Mouse (Mus musculus) midbrain, embryonic 16.5 days (tissue): ENCODE results near the gene Pld1. TPM values are rescaled to one million over a fixed set of nuclear protein-coding genes. Genes with fewer than 3 reads are reported as not detected.

Experiments used
- ATAC-seq: fragments of 200-750 bp; cut with Nextera tagmentation; 2 replicates; pipeline ENCODE4 v1.8.0; 2017; ENCODE audit warnings: moderate TSS enrichment
- H3K27ac ChIP-seq: fragments of 300-500 bp; sonication (generic); 2 replicates; pipeline ENCODE4 v1.5.1; 2014; ENCODE audit warnings: mild to moderate bottlenecking, low read length, mixed read lengths
- H3K27me3 ChIP-seq: fragments of 300-500 bp; sonication (generic); 2 replicates; pipeline ENCODE4 v1.6.1; 2014; ENCODE audit warnings: low read depth, low read length, mixed read lengths; ENCODE audit not compliant: control insufficient read depth, insufficient read depth
- H3K36me3 ChIP-seq: fragments of 300-500 bp; sonication (generic); 2 replicates; pipeline ENCODE4 v1.6.1; 2014; ENCODE audit warnings: mild to moderate bottlenecking, low read length, moderate library complexity, mixed read lengths; ENCODE audit not compliant: control insufficient read depth, insufficient read depth
- H3K4me1 ChIP-seq: fragments of 300-500 bp; sonication (generic); 2 replicates; pipeline ENCODE4 v1.6.1; 2014; ENCODE audit warnings: mild to moderate bottlenecking, low read length, mixed read lengths; ENCODE audit not compliant: control insufficient read depth, insufficient read depth
- H3K4me2 ChIP-seq: fragments of 300-500 bp; sonication (generic); 2 replicates; pipeline ENCODE4 v1.6.1; 2014; ENCODE audit warnings: mild to moderate bottlenecking, low read length, mixed read lengths
- H3K4me3 ChIP-seq: fragments of 300-500 bp; sonication (generic); 2 replicates; pipeline ENCODE4 v1.5.1; 2014; ENCODE audit warnings: low read depth, mild to moderate bottlenecking, low read length, moderate library complexity, mixed read lengths
- H3K9ac ChIP-seq: fragments of 300-500 bp; sonication (generic); 2 replicates; pipeline ENCODE4 v1.6.1; 2014; ENCODE audit warnings: low read depth, low read length, mixed read lengths
- H3K9me3 ChIP-seq: fragments of 300-500 bp; sonication (generic); replicated peaks from 2 replicates; pipeline ENCODE4 v1.6.1; 2014; ENCODE audit warnings: mild to moderate bottlenecking, low read length, mixed read lengths; ENCODE audit not compliant: control insufficient read depth, poor library complexity, severe bottlenecking
- WGBS: fragments of 180-500 bp; shearing (Covaris S2); extraction: QIAGEN DNeasy Blood & Tissue Kit; methylation state at CpG from one replicate; pipeline ENCODE4 v1.1.7; 2014; 5-methylcytosine and 5-hydroxymethylcytosine counted together
- polyA plus RNA-seq: library from polyadenylated mRNA; unstranded; fragments of >200 nt; fragmentation: Nextera tagmentation; extraction: Ambion mirVana; gene quantifications from 2 replicates; pipeline ENCODE4 v1.2.1, GENCODE M21; 2015

Pld1 gene
- polyA plus RNA-seq, 1 experiment from 2014 or later: 4.0 TPM

DNA sequence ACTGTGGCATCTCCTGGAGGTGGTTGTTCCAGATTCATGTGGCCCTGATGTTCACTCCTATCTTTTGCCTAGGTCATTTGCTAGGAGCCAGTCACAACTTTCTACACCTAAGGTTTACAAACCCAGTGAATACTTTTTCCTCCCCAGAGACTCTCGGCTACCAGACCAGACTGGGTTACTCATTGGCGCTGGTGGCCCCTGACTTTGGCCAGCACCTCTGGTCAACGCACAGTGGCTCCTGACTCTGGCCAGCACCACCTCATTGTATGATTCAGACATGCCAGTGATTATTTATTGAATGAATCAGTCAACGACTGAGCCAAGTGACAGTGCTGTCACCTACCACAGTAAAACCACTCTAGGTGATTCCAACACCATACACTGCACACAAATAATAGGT lies 103.9 kb downstream of the Pld1 start:
- H3K27ac ChIP-seq: no peak overlapping the region
- H3K27me3 ChIP-seq: no peaks in the 10 kb centered on the region
- 97% methylated on average over 4 of the region's 4 CpGs for WGBS
- no peaks in the 10 kb centered on the region for H3K9me3 ChIP-seq
- H3K4me2 ChIP-seq: no peak overlapping the region
- H3K9ac ChIP-seq: no peak overlapping the region
- peaks cover 2% of the 10 kb centered on the region; the same call in 1 of the 2 replicates for H3K36me3 ChIP-seq
- H3K4me1 ChIP-seq: no peaks in the 10 kb centered on the region
- ATAC-seq: no peak
- no peak overlapping the region for H3K4me3 ChIP-seq

DNA sequence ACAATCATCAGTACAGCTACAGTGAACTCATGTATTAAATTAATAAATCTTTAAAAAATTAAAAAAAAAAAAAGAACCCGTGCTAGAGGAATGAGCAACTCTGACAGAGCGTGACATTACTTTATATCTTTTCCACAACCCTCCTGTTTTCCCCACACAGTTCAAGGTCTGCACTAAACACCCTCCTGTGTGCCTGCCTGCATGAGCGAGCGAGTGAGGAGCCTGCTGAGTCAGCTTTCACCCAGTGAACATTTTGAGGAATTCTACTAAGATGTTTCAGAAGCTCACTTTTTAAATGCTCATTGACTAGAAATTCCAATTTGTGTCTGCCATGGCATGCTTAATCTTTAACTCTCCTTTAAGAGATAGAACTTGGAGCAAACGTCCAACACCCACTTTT lies 109.1 kb downstream of the Pld1 start:
- no peaks in the 10 kb centered on the region for H3K36me3 ChIP-seq
- WGBS: 86% methylated on average over 5 of the region's 5 CpGs
- H3K4me3 ChIP-seq: no peak overlapping the region
- H3K4me1 ChIP-seq: no peaks in the 10 kb centered on the region
- no peak for ATAC-seq
- H3K27ac ChIP-seq: no peak overlapping the region
- no peaks in the 10 kb centered on the region for H3K27me3 ChIP-seq
- H3K4me2 ChIP-seq: no peak overlapping the region
- H3K9ac ChIP-seq: no peak overlapping the region
- no peaks in the 10 kb centered on the region for H3K9me3 ChIP-seq

DNA sequence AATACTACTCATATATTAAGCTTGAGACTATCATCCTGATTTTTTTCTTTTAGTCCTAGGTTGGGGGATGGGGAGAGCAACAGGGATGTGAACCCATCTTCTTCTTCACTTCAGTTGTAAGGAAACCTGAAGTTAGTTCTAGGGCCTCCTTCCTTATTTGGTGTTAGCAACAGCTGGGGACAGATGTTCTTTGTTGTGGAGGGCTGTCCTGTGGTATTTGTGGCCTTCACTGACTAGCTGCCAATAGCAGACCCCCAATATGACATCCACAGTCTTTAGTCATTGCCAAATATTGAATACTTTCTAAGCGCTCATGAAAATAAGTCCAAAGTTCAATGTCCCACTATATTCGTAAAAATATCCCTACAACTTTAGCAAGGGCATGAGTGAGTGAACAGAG lies 111.0 kb downstream of the Pld1 start:
- Histone ChIP-seq H3K4me2 (no peak overlapping the region), H3K9ac (no peak overlapping the region), H3K36me3 (no peaks in the 10 kb centered on the region), H3K27me3 (no peaks in the 10 kb centered on the region), H3K9me3 (no peaks in the 10 kb centered on the region), H3K27ac (no peak overlapping the region), H3K4me1 (no peaks in the 10 kb centered on the region), H3K4me3 (no peak overlapping the region)
- no peak for ATAC-seq
- WGBS: 95% methylated on average over 2 of the region's 2 CpGs

DNA sequence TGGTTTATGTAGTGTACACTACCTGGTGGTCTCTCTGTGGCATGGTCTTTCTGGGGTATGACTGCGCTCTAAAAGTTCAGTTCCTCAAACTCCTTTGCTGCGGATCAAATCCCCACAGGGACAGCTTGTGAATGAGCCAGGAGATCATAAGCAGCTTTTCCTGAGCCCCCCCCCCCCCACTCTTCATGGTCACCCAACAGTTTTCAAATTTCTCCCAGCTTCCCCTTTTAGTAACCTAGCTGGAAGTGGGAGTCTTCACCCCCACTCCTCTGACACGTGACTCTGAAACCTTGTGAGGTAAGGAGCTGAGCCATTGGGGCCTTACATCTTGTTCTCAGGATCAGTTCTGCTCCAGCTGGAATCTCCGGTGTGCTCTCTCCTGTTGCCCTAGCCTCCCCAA lies 114.6 kb downstream of the Pld1 start:
- no peak for ATAC-seq
- Histone ChIP-seq H3K4me2 (no peak overlapping the region), H3K9ac (no peak overlapping the region), H3K4me1 (no peaks in the 10 kb centered on the region), H3K27me3 (no peaks in the 10 kb centered on the region), H3K9me3 (no peaks in the 10 kb centered on the region), H3K36me3 (no peaks in the 10 kb centered on the region), H3K27ac (no peak overlapping the region), H3K4me3 (no peak overlapping the region)
- WGBS: 86% methylated on average over 4 of the region's 4 CpGs

DNA sequence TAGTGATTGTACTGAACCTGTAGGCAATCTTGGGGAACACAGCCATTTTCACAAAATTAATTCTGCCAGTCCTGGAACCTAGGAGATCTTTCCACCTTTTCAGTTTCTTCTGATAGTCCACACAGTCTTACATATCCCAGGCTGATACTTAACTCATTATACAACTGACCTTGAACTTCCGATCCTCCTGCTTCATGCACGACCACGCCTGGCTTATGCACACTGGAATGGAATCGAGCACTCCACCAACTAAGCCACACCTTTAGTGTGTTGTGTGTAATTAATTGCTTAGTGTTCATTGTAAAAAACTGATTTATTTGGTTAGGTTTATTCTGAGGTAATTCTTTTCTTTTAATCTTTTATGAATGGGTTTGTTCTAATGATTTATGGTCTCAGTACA lies 122.2 kb downstream of the Pld1 start:
- H3K4me3 ChIP-seq: no peak overlapping the region
- no peak overlapping the region for H3K4me2 ChIP-seq
- ATAC-seq: no peak
- H3K27ac ChIP-seq: no peak overlapping the region
- H3K36me3 ChIP-seq: no peaks in the 10 kb centered on the region
- H3K27me3 ChIP-seq: no peaks in the 10 kb centered on the region
- 90% methylated on average over 4 of the region's 4 CpGs for WGBS
- no peaks in the 10 kb centered on the region for H3K4me1 ChIP-seq
- H3K9ac ChIP-seq: no peak overlapping the region
- H3K9me3 ChIP-seq: no peaks in the 10 kb centered on the region

DNA sequence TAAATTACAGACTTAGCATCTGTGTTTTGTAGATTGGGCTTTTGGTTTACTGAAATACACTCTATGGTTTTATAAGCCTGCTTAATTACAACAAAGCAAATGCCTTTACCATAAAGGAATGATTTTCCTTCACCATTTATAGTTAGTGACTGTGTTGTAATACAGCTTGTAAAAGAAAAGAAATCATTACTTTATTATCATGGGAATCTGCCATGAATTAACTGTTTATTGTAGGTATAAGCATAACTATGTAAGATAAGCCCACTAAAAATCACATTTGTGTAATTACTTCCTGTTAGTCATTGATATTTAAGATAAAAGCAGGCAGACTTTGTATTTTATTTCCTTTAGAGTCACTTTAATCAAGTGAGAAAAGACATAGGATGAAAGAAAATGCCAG lies 122.7 kb downstream of the Pld1 start:
- Histone ChIP-seq H3K27ac (no peak overlapping the region), H3K9ac (no peak overlapping the region), H3K4me3 (no peak overlapping the region), H3K4me2 (no peak overlapping the region), H3K9me3 (no peaks in the 10 kb centered on the region), H3K4me1 (no peaks in the 10 kb centered on the region), H3K36me3 (no peaks in the 10 kb centered on the region), H3K27me3 (no peaks in the 10 kb centered on the region)
- no peak for ATAC-seq

DNA sequence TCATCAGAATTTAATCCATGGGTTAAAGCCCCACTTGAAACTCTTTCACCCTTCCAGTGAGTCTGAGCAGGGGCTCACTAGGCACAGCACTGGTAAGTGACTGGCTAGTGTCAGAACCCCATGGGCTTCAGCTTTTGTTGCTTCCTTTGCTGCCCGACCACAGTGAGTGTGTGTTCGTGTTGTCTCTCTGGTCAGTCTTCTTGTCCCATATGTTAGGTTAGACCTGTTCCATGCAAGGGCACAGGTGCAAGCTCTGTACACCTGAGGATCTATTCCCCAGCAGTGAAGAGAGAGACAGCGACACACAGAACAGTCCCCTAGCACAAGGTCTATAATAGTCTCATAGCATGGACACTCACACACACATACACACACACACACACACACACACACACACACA lies 140.7 kb downstream of the Pld1 start:
- Histone ChIP-seq H3K36me3 (no peaks in the 10 kb centered on the region), H3K27ac (no peak overlapping the region), H3K9me3 (no peaks in the 10 kb centered on the region), H3K27me3 (no peaks in the 10 kb centered on the region), H3K4me2 (no peak overlapping the region), H3K4me1 (no peaks in the 10 kb centered on the region), H3K9ac (no peak overlapping the region), H3K4me3 (no peak overlapping the region)
- no peak for ATAC-seq
- WGBS: 83% methylated on average over 3 of the region's 3 CpGs

DNA sequence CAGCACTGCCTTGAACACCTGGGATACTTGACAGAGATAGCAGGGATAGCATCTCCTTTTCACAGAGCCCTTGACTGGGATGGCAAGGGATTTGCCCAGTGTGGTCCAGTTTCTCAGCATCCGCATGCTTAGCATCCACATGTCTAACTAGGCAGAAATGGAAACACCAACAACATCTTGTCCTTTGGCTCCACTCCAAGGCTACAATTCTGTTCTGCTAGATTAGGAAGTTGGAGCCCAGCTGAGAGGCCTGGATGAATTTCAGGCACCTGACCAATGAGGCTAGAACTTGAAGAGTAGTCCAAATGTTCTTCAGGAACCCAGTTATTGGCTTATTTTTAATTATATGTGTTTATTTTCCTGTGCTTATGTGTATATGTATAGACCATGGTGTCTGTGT lies 141.6 kb downstream of the Pld1 start:
- Histone ChIP-seq H3K36me3 (no peaks in the 10 kb centered on the region), H3K9me3 (no peaks in the 10 kb centered on the region), H3K9ac (no peak overlapping the region), H3K27me3 (no peaks in the 10 kb centered on the region), H3K4me2 (no peak overlapping the region), H3K4me1 (no peaks in the 10 kb centered on the region), H3K4me3 (no peak overlapping the region), H3K27ac (no peak overlapping the region)
- ATAC-seq: no peak
- 93% methylated on average over 1 of the region's 1 CpGs for WGBS

DNA sequence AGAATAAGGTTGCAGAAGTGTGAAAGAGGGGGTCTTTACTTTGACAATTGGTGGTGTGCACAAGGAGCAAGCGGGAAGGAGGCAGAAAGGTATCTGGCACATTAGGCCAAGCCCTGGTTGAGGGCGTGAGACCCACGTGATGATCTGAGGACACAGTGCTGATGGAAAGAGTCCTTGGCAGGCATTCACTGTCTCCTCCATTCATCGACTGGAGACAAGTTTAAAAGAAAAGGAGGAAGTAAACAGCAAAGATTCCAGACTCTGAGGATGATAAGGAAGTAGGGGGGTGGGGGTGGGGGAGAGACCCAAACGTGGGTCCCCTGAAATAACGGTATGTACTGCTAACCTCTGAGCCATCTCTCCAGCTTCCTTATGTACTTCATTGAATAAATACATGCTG lies 142.5 kb downstream of the Pld1 start:
- Histone ChIP-seq H3K4me3 (no peak overlapping the region), H3K36me3 (no peaks in the 10 kb centered on the region), H3K4me2 (no peak overlapping the region), H3K27me3 (no peaks in the 10 kb centered on the region), H3K9ac (no peak overlapping the region), H3K4me1 (no peaks in the 10 kb centered on the region), H3K27ac (no peak overlapping the region), H3K9me3 (no peaks in the 10 kb centered on the region)
- no peak for ATAC-seq
- WGBS: 80% methylated on average over 6 of the region's 6 CpGs

DNA sequence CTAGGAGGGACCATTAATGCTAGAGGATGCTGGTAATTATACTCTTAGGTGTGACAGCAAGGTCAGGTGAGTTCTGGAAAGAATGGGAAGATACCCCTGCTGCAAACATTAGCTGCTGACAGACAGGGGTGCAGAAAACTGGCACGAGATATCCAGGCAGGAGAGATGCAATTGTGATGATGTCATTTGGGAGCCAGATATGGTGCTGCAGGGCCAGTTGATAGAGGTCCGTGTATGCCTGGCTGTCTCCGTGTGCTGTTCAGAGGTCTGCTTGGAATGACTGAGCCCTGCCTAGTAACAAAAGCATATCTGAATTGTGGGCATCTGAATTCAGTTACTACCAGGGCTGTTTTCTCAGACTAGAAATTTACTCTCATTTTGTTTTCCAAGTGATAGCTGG lies 144.7 kb downstream of the Pld1 start:
- no peak for ATAC-seq
- Histone ChIP-seq H3K4me1 (no peaks in the 10 kb centered on the region), H3K36me3 (no peaks in the 10 kb centered on the region)

More for the DNA sequence above, 144.7 kb downstream of the Pld1 start:
- no peaks in the 10 kb centered on the region for H3K9me3 ChIP-seq
- H3K4me3 ChIP-seq: no peak overlapping the region
- H3K4me2 ChIP-seq: no peak overlapping the region
- no peak overlapping the region for H3K9ac ChIP-seq
- 72% methylated on average over 3 of the region's 3 CpGs for WGBS
- no peaks in the 10 kb centered on the region for H3K27me3 ChIP-seq
- H3K27ac ChIP-seq: no peak overlapping the region
